Mouse (Mus musculus): Measurements from ENCODE around the gene Oscar. TPM values are rescaled to one million over a fixed set of nuclear protein-coding genes. Genes with fewer than 3 reads are reported as not detected.
A peak's percentile ranks its signal among the peaks of the same experiment; 100 is the strongest.
"Not testable (repeated sequence)": the region's sequence is repeated elsewhere in the genome, so short reads cannot be mapped to it uniquely, and the experiment has no call there.

The Oscar gene
- polyA plus RNA-seq, 1 experiment from 2014 or later, result not detected

- no peak for DNase-seq (ENCODE audit: low spot score)
- WGBS, result 26% methylated on average over 2 of the region's 2 CpGs
- no peaks in the 10 kb centered on the region for H3K4me1 ChIP-seq
- H3K4me3 ChIP-seq, result no peak overlapping the region
- H3K36me3 ChIP-seq, result no peaks in the 10 kb centered on the region
- H3K27me3 ChIP-seq (ENCODE audit: low read depth, poor library complexity, severe bottlenecking), result no peaks in the 10 kb centered on the region
- H3K9me3 ChIP-seq (replicated peaks), result no peaks in the 10 kb centered on the region
- H3K27ac ChIP-seq (replicated peaks), result no peak overlapping the region
These were observed 9.2 kb downstream of the Oscar start for GRCm38 (mm10) chr7:3606798-3607197.

GRCm38 (mm10) chr7:3601119-3601518 lies 14.8 kb downstream of the Oscar start:
- peak; percentile 64 for DNase-seq (ENCODE audit: low spot score)
- Histone ChIP-seq H3K4me3 (no peak overlapping the region), H3K36me3 (no peaks in the 10 kb centered on the region), H3K27ac (replicated peaks) (no peak overlapping the region), H3K9me3 (replicated peaks) (no peaks in the 10 kb centered on the region), H3K27me3 (ENCODE audit: low read depth, poor library complexity, severe bottlenecking) (no peaks in the 10 kb centered on the region), H3K4me1 (no peaks in the 10 kb centered on the region)
- 22% methylated on average over 4 of the region's 4 CpGs for WGBS

- not testable (repeated sequence) for H3K36me3 ChIP-seq; H3K4me3 ChIP-seq; DNase-seq (ENCODE audit: low spot score); H3K27ac ChIP-seq (replicated peaks); H3K27me3 ChIP-seq (ENCODE audit: low read depth, poor library complexity, severe bottlenecking); H3K4me1 ChIP-seq; H3K9me3 ChIP-seq (replicated peaks)
- WGBS, result 73% methylated on average over 1 of the region's 1 CpGs
These were observed 18.2 kb downstream of the Oscar start for GRCm38 (mm10) chr7:3597755-3598154.

- H3K4me3 ChIP-seq, result no peak overlapping the region
- 21% methylated on average over 9 of the region's 9 CpGs for WGBS
These were observed 20.8 kb downstream of the Oscar start for GRCm38 (mm10) chr7:3595146-3595545.

GRCm38 (mm10) chr7:3594686-3595085 lies 21.3 kb downstream of the Oscar start:
- Histone ChIP-seq H3K4me3 (no peak overlapping the region), H3K9me3 (replicated peaks) (no peaks in the 10 kb centered on the region), H3K27me3 (ENCODE audit: low read depth, poor library complexity, severe bottlenecking) (no peaks in the 10 kb centered on the region), H3K4me1 (no peaks in the 10 kb centered on the region), H3K36me3 (no peaks in the 10 kb centered on the region), H3K27ac (replicated peaks) (no peak overlapping the region)
- no peak for DNase-seq (ENCODE audit: low spot score)
- 31% methylated on average over 5 of the region's 5 CpGs for WGBS

More at GRCm38 (mm10) chr7:3595146-3595545, 20.8 kb downstream of the Oscar start:
- Histone ChIP-seq H3K27ac (replicated peaks) (no peak overlapping the region), H3K27me3 (ENCODE audit: low read depth, poor library complexity, severe bottlenecking) (no peaks in the 10 kb centered on the region), H3K9me3 (replicated peaks) (no peaks in the 10 kb centered on the region), H3K36me3 (no peaks in the 10 kb centered on the region), H3K4me1 (no peaks in the 10 kb centered on the region)
- no peak for DNase-seq (ENCODE audit: low spot score)

DNA sequence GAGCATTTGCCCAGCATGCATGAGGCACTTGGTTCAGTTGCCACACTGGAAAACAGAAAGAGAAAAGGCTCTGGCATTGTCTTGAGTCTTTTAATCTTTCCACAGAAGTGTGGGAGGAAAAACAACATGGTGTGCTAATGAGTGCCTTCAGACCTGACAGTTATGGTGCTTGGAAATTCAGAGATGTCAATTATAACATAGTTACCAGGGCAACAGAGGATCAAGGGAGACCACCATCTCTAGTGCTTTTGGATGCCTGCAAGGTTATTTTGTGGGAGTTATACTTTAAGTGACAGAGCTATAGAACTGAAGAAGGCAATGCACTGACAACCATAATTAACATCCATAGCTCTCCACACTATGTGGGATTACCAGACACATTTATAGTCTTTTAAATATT lies 22.1 kb downstream of the Oscar start:
- Histone ChIP-seq H3K9me3 (replicated peaks) (no peaks in the 10 kb centered on the region), H3K27me3 (ENCODE audit: low read depth, poor library complexity, severe bottlenecking) (no peaks in the 10 kb centered on the region), H3K27ac (replicated peaks) (no peak overlapping the region), H3K4me1 (no peaks in the 10 kb centered on the region), H3K4me3 (no peak overlapping the region), H3K36me3 (no peaks in the 10 kb centered on the region)
- DNase-seq (ENCODE audit: low spot score), result no peak

GRCm38 (mm10) chr7:3591534-3591933 lies 24.4 kb downstream of the Oscar start:
- DNase-seq (ENCODE audit: low spot score), result no peak
- WGBS, result 70% methylated on average over 1 of the region's 1 CpGs
- peaks cover 3% of the 10 kb centered on the region for H3K4me1 ChIP-seq
- H3K9me3 ChIP-seq (replicated peaks), result no peaks in the 10 kb centered on the region
- no peak overlapping the region for H3K4me3 ChIP-seq
- no peak overlapping the region for H3K27ac ChIP-seq (replicated peaks)
- H3K27me3 ChIP-seq (ENCODE audit: low read depth, poor library complexity, severe bottlenecking), result no peaks in the 10 kb centered on the region
- no peaks in the 10 kb centered on the region for H3K36me3 ChIP-seq

DNA sequence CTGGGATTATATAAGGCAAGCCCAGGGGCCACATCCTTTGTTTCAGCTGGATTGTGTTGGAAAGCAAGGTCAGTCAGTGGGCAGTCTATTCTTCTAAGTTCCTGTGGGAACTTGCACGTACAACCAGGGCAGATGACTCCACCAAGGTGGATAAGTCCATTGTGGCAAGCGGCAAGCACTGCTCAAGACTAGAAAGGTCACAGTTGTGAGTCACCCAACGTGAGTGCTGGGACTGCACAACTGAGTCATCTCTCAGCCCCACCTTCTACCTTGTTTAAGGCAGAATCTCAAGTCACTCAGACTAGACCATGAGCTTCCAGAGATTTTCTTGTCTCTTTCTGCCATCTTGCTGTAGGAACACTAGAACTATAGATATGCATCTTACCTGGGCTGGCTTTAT lies 25.4 kb downstream of the Oscar start:
- Histone ChIP-seq H3K4me3 (no peak overlapping the region), H3K4me1 (peaks cover 11% of the 10 kb centered on the region), H3K9me3 (replicated peaks) (no peaks in the 10 kb centered on the region), H3K36me3 (no peaks in the 10 kb centered on the region), H3K27me3 (ENCODE audit: low read depth, poor library complexity, severe bottlenecking) (no peaks in the 10 kb centered on the region), H3K27ac (replicated peaks) (no peak overlapping the region)
- 83% methylated on average over 3 of the region's 3 CpGs for WGBS
- no peak for DNase-seq (ENCODE audit: low spot score)

DNA sequence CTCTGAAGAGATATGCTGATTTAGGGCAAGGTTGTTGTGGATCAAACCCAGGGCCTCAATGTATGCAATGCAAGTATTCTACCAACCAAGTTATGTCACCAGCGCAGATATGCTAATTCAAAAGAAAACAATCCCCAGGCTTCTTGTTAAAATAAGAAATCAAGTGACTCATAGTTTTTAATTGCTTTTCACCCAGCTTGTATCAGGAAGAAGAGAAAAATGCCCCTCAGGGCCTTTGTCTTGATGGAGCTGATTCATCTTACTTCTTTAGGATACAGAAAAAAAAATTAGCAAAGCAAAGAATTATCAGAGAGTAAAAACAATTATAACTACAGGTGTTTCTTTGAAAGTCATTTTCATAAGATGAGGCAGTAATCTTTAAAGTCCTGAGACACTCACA lies 28.7 kb downstream of the Oscar start:
- Histone ChIP-seq H3K36me3 (no peaks in the 10 kb centered on the region), H3K4me1 (peaks cover 11% of the 10 kb centered on the region), H3K27me3 (ENCODE audit: low read depth, poor library complexity, severe bottlenecking) (no peaks in the 10 kb centered on the region), H3K9me3 (replicated peaks) (no peaks in the 10 kb centered on the region), H3K4me3 (no peak overlapping the region), H3K27ac (replicated peaks) (no peak overlapping the region)
- DNase-seq (ENCODE audit: low spot score), result no peak
- WGBS, result 85% methylated on average over 1 of the region's 1 CpGs

DNA sequence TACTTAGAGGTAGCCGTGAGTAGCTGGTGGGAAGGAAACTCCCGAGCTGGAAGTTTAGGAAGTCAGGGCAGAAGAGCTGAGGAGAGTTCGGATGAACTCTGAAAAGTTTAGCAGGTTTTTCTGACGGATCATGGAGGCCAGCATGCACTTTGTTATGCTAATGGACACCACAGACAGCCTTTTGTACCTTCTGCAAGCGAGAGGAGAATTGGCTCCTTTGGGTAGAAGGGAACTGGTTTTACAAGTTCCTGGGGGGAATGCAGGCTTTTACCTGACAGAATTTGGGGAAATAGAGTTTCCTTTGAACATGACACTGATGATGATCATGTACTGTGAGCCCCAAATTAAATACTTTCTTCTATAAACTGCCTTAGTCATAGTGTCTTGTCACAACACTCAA lies 29.7 kb downstream of the Oscar start:
- peaks cover 11% of the 10 kb centered on the region for H3K4me1 ChIP-seq
- H3K9me3 ChIP-seq (replicated peaks), result no peaks in the 10 kb centered on the region
- H3K27me3 ChIP-seq (ENCODE audit: low read depth, poor library complexity, severe bottlenecking), result no peaks in the 10 kb centered on the region
- H3K4me3 ChIP-seq, result peak overlapping the region; percentile 11; the same call in 1 of the 2 replicates
- no peaks in the 10 kb centered on the region for H3K36me3 ChIP-seq
- 3% methylated on average over 5 of the region's 5 CpGs for WGBS
- no peak for DNase-seq (ENCODE audit: low spot score)
- no peak overlapping the region for H3K27ac ChIP-seq (replicated peaks)

DNA sequence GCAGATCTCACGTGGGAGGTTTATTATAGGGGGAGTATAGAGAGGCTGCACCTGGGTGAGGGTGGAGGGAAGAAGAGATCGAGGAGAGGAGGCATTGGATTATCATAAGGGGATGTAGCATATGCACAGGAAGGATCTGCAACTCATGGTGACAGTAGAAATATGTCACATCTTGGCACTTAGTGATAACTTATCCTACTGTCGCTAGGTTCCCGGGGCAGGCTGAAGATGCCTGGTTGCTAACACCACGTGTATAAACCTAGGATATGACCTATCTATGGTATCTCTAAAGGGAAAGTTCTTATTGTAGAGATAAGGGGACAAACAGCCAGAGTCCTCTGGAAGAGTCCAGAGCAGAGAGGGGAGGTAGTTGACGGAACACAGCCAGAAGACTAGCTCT lies 30.2 kb downstream of the Oscar start:
- Histone ChIP-seq H3K36me3 (no peaks in the 10 kb centered on the region), H3K9me3 (replicated peaks) (no peaks in the 10 kb centered on the region), H3K4me3 (0 out of 2 replicates have a peak overlapping the region, but pooled peaks have one; percentile 11), H3K27ac (replicated peaks) (no peak overlapping the region), H3K4me1 (peaks cover 11% of the 10 kb centered on the region), H3K27me3 (ENCODE audit: low read depth, poor library complexity, severe bottlenecking) (no peaks in the 10 kb centered on the region)
- WGBS, result 19% methylated on average over 6 of the region's 6 CpGs
- no peak for DNase-seq (ENCODE audit: low spot score)

GRCm38 (mm10) chr7:3580029-3580428 lies 35.9 kb downstream of the Oscar start:
- Histone ChIP-seq H3K9me3 (replicated peaks) (no peaks in the 10 kb centered on the region), H3K4me3 (no peak overlapping the region)
- 79% methylated on average over 2 of the region's 2 CpGs for WGBS

GRCm38 (mm10) chr7:3578952-3579546 lies 36.9 kb downstream of the Oscar start:
- no peaks in the 10 kb centered on the region for H3K36me3 ChIP-seq
- no peak overlapping the region for H3K27ac ChIP-seq (replicated peaks)
- WGBS, result 77% methylated on average over 6 of the region's 6 CpGs
- no peak for DNase-seq (ENCODE audit: low spot score)
- no peak overlapping the region for H3K4me3 ChIP-seq
- H3K9me3 ChIP-seq (replicated peaks), result no peaks in the 10 kb centered on the region
- H3K27me3 ChIP-seq (ENCODE audit: low read depth, poor library complexity, severe bottlenecking), result no peaks in the 10 kb centered on the region
- H3K4me1 ChIP-seq, result no peaks in the 10 kb centered on the region

More at GRCm38 (mm10) chr7:3580029-3580428, 35.9 kb downstream of the Oscar start:
- Histone ChIP-seq H3K36me3 (no peaks in the 10 kb centered on the region), H3K27ac (replicated peaks) (no peak overlapping the region), H3K4me1 (no peaks in the 10 kb centered on the region), H3K27me3 (ENCODE audit: low read depth, poor library complexity, severe bottlenecking) (no peaks in the 10 kb centered on the region)
- DNase-seq (ENCODE audit: low spot score), result no peak

GRCm38 (mm10) chr7:3578196-3578595 lies 37.8 kb downstream of the Oscar start:
- Histone ChIP-seq H3K9me3 (replicated peaks) (no peaks in the 10 kb centered on the region), H3K36me3 (no peaks in the 10 kb centered on the region), H3K27ac (replicated peaks) (no peak overlapping the region), H3K4me1 (no peaks in the 10 kb centered on the region), H3K4me3 (no peak overlapping the region), H3K27me3 (ENCODE audit: low read depth, poor library complexity, severe bottlenecking) (no peaks in the 10 kb centered on the region)
- DNase-seq (ENCODE audit: low spot score), result no peak
- WGBS, result 88% methylated on average over 2 of the region's 2 CpGs

All from midbrain, embryonic 10.5 days (tissue).